Mouse (Mus musculus): ENCODE results near the gene Chd2.

DNA sequence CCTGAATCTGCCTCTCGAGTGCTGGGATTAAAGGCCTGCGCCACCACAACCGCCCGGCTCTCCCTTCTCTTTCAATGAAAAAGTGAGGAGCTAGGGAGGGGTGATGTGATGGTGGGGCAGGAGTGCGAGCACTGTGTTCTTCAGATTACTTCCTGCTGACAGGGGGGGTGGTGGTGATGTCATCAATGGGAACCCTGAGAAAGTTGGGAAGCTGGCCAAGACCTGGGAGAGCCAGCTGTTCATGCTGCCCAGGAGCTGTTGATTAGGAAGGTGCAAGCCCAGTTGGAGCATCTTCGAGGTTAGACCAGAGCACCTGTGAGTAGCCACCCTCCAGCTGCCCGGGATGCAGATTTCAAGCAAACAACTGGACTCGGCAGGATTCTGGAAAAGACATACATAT, 33.6 kb upstream of the Chd2 start:
- TF ChIP-seq CTCF (IDR thresholded peaks at IDR 0.05; ENCODE audit: low read depth, low read length) (no peak), POLR2A (IDR thresholded peaks at IDR 0.05; ENCODE audit: borderline replicate concordance, low read depth, low read length) (no peak)

Data from bone marrow macrophage, adult 2 months (primary cell).